Mouse (Mus musculus) hindbrain, embryonic 14.5 days (tissue): ENCODE data around the gene Olfr1013. TPM values are rescaled to one million over a fixed set of nuclear protein-coding genes. Genes with fewer than 3 reads are reported as not detected.

ENCODE experiments used
- ATAC-seq: fragments of 200-750 bp; cut with Nextera tagmentation; 2 replicates; pipeline ENCODE4 v1.8.0; 2017; ENCODE audit warnings: moderate number of reproducible peaks, mild to moderate bottlenecking, moderate TSS enrichment, moderate library complexity; ENCODE audit not compliant: low FRiP score
- DNase-seq: peaks from one replicate; pipeline ENCODE4 v3.0.0-alpha.2; 2015; ENCODE audit warnings: low spot score
- H3K27ac ChIP-seq: fragments of 300-500 bp; sonication (generic); 2 replicates; pipeline ENCODE4 v1.5.1; 2014; ENCODE audit warnings: mild to moderate bottlenecking, moderate library complexity
- H3K27me3 ChIP-seq: fragments of 300-500 bp; sonication (generic); 2 replicates; pipeline ENCODE4 v1.6.1; 2014; ENCODE audit warnings: mild to moderate bottlenecking, low read length, mixed read lengths; ENCODE audit not compliant: control insufficient read depth, insufficient read depth
- H3K36me3 ChIP-seq: fragments of 300-500 bp; sonication (generic); replicated peaks from 2 replicates; pipeline ENCODE4 v1.6.1; 2014; ENCODE audit not compliant: control insufficient read depth, insufficient read depth
- H3K4me1 ChIP-seq: fragments of 300-500 bp; sonication (generic); replicated peaks from 2 replicates; pipeline ENCODE4 v1.6.1; 2014; ENCODE audit warnings: antibody characterized with exemption, low read length, mixed read lengths; ENCODE audit not compliant: control insufficient read depth, insufficient read depth
- H3K4me2 ChIP-seq: fragments of 300-500 bp; sonication (generic); replicated peaks from 2 replicates; pipeline ENCODE4 v1.6.1; 2014; ENCODE audit warnings: mild to moderate bottlenecking, moderate library complexity
- H3K4me3 ChIP-seq: fragments of 300-500 bp; sonication (generic); replicated peaks from 2 replicates; pipeline ENCODE4 v1.5.1; 2014; ENCODE audit warnings: mild to moderate bottlenecking, low read length
- H3K9ac ChIP-seq: fragments of 300-500 bp; sonication (generic); 2 replicates; pipeline ENCODE4 v1.6.1; 2014
- H3K9me3 ChIP-seq: fragments of 300-500 bp; sonication (generic); 2 replicates; pipeline ENCODE4 v1.6.1; 2016; ENCODE audit warnings: low read length; ENCODE audit not compliant: control insufficient read depth
- WGBS: fragments of 180-500 bp; shearing (Covaris S2); extraction: QIAGEN DNeasy Blood & Tissue Kit; methylation state at CpG from one replicate; pipeline ENCODE4 v1.1.7; 2014; 5-methylcytosine and 5-hydroxymethylcytosine counted together
- polyA plus RNA-seq: library from polyadenylated mRNA; unstranded; fragments of >200 nt; fragmentation: Nextera tagmentation; extraction: Ambion mirVana; gene quantifications from 2 replicates; pipeline ENCODE4 v1.2.1, GENCODE M21; 2014

Gene Olfr1013
- not detected in 2 replicates for polyA plus RNA-seq

DNA sequence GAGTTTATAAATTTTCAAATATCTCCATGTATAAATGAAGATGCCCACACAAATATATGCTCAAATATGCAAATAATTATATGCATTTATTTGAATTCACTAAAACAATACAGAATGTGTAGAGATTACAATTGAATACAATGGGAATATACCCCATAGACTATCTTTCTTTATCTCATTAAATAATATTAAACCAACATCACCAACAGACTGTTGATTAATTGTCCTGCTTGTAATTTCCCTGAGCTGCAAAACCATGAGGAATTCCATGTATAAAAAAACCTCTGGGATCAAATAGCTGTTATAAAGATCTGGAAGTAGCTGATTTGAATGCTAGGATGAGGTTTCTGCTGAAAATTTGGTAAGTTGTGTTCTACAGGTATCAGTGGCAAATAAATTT is at the start of gene Olfr1013:
Gene Olfr1013, plus strand, starts transcription at position 301 of the 400 bp plus-strand sequence.
- Histone ChIP-seq H3K9me3 (no peaks in the 10 kb centered on the region), H3K9ac (no peak within 1 kb of the TSS), H3K36me3 (no peaks in the 10 kb centered on the region), H3K4me1 (no peaks in the 10 kb centered on the region), H3K4me3 (no peak within 1 kb of the TSS), H3K27me3 (no peaks in the 10 kb centered on the region), H3K4me2 (no peak within 1 kb of the TSS), H3K27ac (no peak within 1 kb of the TSS)
- no peak for ATAC-seq
- no peak for DNase-seq

DNA sequence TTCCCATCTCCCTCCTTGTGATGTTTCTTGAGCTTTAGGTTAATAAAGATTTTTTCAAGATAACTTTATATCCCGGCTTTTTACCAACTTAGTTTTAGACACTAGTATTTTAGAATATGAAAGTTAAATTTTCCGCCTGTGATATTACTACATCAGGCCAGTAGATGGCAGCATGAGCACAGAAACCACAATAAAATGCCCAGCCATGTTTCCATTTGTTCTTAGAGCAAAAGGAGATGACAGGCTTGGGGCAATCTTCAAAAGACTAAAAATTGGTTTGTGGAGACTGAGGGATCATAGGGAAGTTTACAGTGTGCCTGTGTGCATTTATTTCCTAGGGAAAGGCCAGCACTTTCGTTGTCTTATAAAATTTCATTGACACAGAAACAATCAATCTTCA is 41.1 kb upstream of the Olfr1013 start:
- Histone ChIP-seq H3K4me2 (no peak overlapping the region), H3K9me3 (no peaks in the 10 kb centered on the region), H3K27me3 (no peaks in the 10 kb centered on the region), H3K27ac (no peak overlapping the region), H3K4me3 (no peak overlapping the region), H3K36me3 (no peaks in the 10 kb centered on the region), H3K4me1 (no peaks in the 10 kb centered on the region), H3K9ac (no peak overlapping the region)
- 13% methylated on average over 3 of the region's 3 CpGs for WGBS
- DNase-seq (peak; percentile 80), ATAC-seq (0 out of 2 replicates have a peak, but pooled peaks have one; percentile 64)

GRCm38 (mm10) chr2:85753822-85754221 is 13.1 kb upstream of the Olfr1013 start:
- Histone ChIP-seq H3K4me2 (no peak overlapping the region), H3K4me1 (no peaks in the 10 kb centered on the region), H3K27ac (no peak overlapping the region), H3K9ac (no peak overlapping the region), H3K4me3 (no peak overlapping the region), H3K27me3 (no peaks in the 10 kb centered on the region), H3K9me3 (no peaks in the 10 kb centered on the region), H3K36me3 (no peaks in the 10 kb centered on the region)
- no peak for DNase-seq
- 77% methylated on average over 4 of the region's 4 CpGs for WGBS
- no peak for ATAC-seq

DNA sequence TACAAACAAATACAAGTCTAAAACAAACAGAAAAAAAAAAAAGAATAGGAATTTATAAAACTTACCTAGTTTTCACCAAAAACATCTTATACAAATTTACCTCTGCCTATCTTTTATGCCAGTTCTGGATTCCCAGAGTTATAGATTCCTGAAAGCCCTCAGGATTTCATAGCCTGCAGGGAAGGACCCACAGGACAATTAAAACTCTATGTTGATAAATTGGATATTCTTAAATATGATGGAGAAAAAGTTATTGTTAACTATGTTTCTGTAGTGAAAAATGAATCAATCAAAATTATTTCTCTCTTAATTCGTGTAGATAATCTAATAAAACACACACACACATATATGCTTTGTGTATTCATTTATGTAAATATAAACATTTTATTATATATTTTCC is 4.2 kb upstream of the Olfr1013 start, which contains the start of gene Olfr1012:
Gene Olfr1012, minus strand, starts transcription at position 101 of the 400 bp plus-strand sequence.
- no peak for DNase-seq
- Histone ChIP-seq H3K9me3 (no peaks in the 10 kb centered on the region), H3K4me3 (no peak within 1 kb of the TSS), H3K9ac (no peak within 1 kb of the TSS), H3K27me3 (no peaks in the 10 kb centered on the region), H3K27ac (no peak within 1 kb of the TSS), H3K36me3 (no peaks in the 10 kb centered on the region), H3K4me1 (no peaks in the 10 kb centered on the region), H3K4me2 (no peak within 1 kb of the TSS)
- WGBS, result 77% methylated on average over 1 of the region's 1 CpGs
- no peak for ATAC-seq

DNA sequence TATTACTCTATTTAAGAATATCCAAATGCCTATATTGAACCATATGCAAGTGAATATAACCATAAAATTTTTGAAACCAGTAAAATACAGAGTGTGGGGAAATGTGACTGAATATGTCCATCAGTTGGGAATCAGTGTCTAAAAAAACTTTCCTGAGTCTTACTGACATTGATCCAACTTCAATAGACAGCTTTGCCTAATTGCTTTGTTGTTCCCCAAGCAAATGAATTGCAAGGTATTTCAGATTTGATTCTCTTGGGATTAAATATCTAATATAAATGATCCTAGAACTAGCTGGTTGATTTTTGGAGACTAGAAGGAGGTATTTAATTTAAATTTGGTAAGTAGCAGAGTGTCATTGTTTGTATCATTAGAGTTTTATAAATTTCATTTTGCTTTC is 5.5 kb downstream of the Olfr1013 start, which contains the start of gene Olfr1014:
Gene Olfr1014, plus strand, starts transcription at position 301 of the 400 bp plus-strand sequence.
- Histone ChIP-seq H3K27me3 (no peaks in the 10 kb centered on the region), H3K36me3 (no peaks in the 10 kb centered on the region), H3K4me1 (no peaks in the 10 kb centered on the region), H3K9me3 (no peaks in the 10 kb centered on the region), H3K4me2 (no peak within 1 kb of the TSS), H3K9ac (no peak within 1 kb of the TSS), H3K4me3 (no peak within 1 kb of the TSS), H3K27ac (no peak within 1 kb of the TSS)
- DNase-seq (no peak), ATAC-seq (no peak)

GRCm38 (mm10) chr2:85781717-85782116 is 14.8 kb downstream of the Olfr1013 start, which contains the start of gene Olfr1015:
Gene Olfr1015, plus strand, starts transcription at chr2:85782017.
- no peak within 1 kb of the TSS for H3K4me2 ChIP-seq
- no peak within 1 kb of the TSS for H3K4me3 ChIP-seq
- ATAC-seq (no peak), DNase-seq (no peak)
- H3K27me3 ChIP-seq, result no peaks in the 10 kb centered on the region
- no peaks in the 10 kb centered on the region for H3K36me3 ChIP-seq
- no peak within 1 kb of the TSS for H3K9ac ChIP-seq
- H3K9me3 ChIP-seq, result no peaks in the 10 kb centered on the region
- no peaks in the 10 kb centered on the region for H3K4me1 ChIP-seq
- H3K27ac ChIP-seq, result no peak within 1 kb of the TSS

DNA sequence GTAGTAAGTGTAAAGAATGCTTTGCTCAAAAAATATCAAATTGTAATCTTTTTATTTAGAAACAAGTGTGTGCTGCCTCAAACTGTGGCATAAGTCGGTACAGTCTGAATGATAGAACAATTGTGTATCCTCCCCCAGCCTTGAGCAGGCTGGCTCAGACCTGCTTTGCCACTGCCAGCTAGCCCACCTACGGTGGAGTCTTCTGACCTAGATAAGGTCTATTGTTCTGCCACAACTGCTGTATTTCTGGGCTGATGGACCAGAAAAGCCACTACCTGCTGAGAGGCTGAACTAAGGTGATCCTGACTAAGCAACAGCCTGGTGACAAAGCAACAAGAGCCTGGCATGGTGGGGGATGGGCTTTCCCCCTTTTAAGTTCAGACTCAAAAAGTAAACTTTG is 25.4 kb downstream of the Olfr1013 start:
- no peak overlapping the region for H3K9ac ChIP-seq
- ATAC-seq, result no peak
- H3K27me3 ChIP-seq, result no peaks in the 10 kb centered on the region
- WGBS, result 20% methylated on average over 2 of the region's 2 CpGs
- H3K9me3 ChIP-seq, result no peaks in the 10 kb centered on the region
- no peak overlapping the region for H3K27ac ChIP-seq
- no peak overlapping the region for H3K4me3 ChIP-seq
- H3K4me2 ChIP-seq, result no peak overlapping the region
- no peaks in the 10 kb centered on the region for H3K36me3 ChIP-seq
- no peak for DNase-seq
- no peaks in the 10 kb centered on the region for H3K4me1 ChIP-seq

- 92% methylated on average over 2 of the region's 2 CpGs for WGBS
- Histone ChIP-seq H3K27me3 (no peaks in the 10 kb centered on the region), H3K4me2 (no peak within 1 kb of the TSS), H3K9me3 (no peaks in the 10 kb centered on the region), H3K4me1 (no peaks in the 10 kb centered on the region), H3K36me3 (no peaks in the 10 kb centered on the region), H3K27ac (no peak within 1 kb of the TSS), H3K4me3 (no peak within 1 kb of the TSS), H3K9ac (no peak within 1 kb of the TSS)
- DNase-seq, result no peak
- no peak for ATAC-seq
These were observed 35.5 kb downstream of the Olfr1013 start, which contains the start of gene Olfr1016 for GRCm38 (mm10) chr2:85802444-85802843. Gene Olfr1016, minus strand, starts transcription at chr2:85802544.

GRCm38 (mm10) chr2:85804501-85804900 is 37.6 kb downstream of the Olfr1013 start:
- no peak overlapping the region for H3K9ac ChIP-seq
- ATAC-seq, result no peak
- no peak overlapping the region for H3K4me2 ChIP-seq

DNA sequence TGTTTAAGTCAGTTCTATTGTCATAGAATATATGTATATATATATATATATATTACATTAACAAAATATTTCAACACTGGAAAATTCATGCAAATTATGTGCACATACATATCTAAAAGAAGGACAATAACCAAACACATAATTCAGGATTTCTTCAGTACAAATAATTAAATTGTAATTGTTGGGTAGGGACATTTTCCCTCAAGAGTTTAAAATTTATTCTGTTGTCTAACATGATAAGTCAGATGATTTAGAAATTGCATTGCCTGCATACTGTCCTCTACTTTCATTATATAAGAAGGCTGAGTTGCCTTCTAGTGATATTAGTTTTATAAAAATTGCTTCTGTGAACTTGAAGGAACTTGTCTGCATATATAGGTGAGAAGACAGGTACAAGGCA is 51.3 kb downstream of the Olfr1013 start, which contains the start of gene Olfr1018:
Gene Olfr1018, plus strand, starts transcription at position 301 of the 400 bp plus-strand sequence.
- no peaks in the 10 kb centered on the region for H3K36me3 ChIP-seq
- no peak within 1 kb of the TSS for H3K4me3 ChIP-seq
- H3K4me2 ChIP-seq, result no peak within 1 kb of the TSS
- no peak within 1 kb of the TSS for H3K9ac ChIP-seq
- no peak for ATAC-seq
- DNase-seq, result no peak
- H3K4me1 ChIP-seq, result no peaks in the 10 kb centered on the region
- H3K9me3 ChIP-seq, result no peaks in the 10 kb centered on the region
- H3K27me3 ChIP-seq, result no peaks in the 10 kb centered on the region
- no peak within 1 kb of the TSS for H3K27ac ChIP-seq

More at GRCm38 (mm10) chr2:85804501-85804900, 37.6 kb downstream of the Olfr1013 start:
- Histone ChIP-seq H3K36me3 (no peaks in the 10 kb centered on the region), H3K9me3 (no peaks in the 10 kb centered on the region), H3K27ac (no peak overlapping the region), H3K27me3 (no peaks in the 10 kb centered on the region), H3K4me1 (no peaks in the 10 kb centered on the region), H3K4me3 (no peak overlapping the region)
- WGBS, result 93% methylated on average over 4 of the region's 4 CpGs
- no peak for DNase-seq
